Mouse (Mus musculus) heart, postnatal 4 days (tissue): ENCODE measurements around the gene Nkain1. TPM values are rescaled to one million over a fixed set of nuclear protein-coding genes. Genes with fewer than 3 reads are reported as not detected.

Experiments
- total RNA-seq, 2 experiments: library from RNA; stranded (reverse); gene quantifications; 2 replicates each; pipeline ENCODE4 v1.2.3; 2021

The Nkain1 gene
- total RNA-seq, 2 experiments from 2014 or later = 11.2 to 15.2 TPM

Other genes with a start within 250 kb of the Nkain1 start
- gene Zcchc17, start 214.2 kb downstream of the Nkain1 start, total RNA-seq = 10 to 100 TPM; 23.1 to 24.3 TPM
- 10 to 100 TPM; 39.0 to 40.0 TPM for gene Snrnp40, start 214.0 kb downstream of the Nkain1 start, total RNA-seq
- 10 to 100 TPM; 64.1 to 67.2 TPM for gene Pum1, start 89.1 kb upstream of the Nkain1 start, total RNA-seq
- 10 to 100 TPM; 54.7 to 60.1 TPM for gene Sdc3, start 218.4 kb upstream of the Nkain1 start, total RNA-seq